Mouse (Mus musculus): ENCODE results near the gene Uqcc2. TPM values are rescaled to one million over a fixed set of nuclear protein-coding genes. Genes with fewer than 3 reads are reported as not detected.

The Uqcc2 gene
- polyA plus RNA-seq, 1 experiment = 219 TPM

DNA sequence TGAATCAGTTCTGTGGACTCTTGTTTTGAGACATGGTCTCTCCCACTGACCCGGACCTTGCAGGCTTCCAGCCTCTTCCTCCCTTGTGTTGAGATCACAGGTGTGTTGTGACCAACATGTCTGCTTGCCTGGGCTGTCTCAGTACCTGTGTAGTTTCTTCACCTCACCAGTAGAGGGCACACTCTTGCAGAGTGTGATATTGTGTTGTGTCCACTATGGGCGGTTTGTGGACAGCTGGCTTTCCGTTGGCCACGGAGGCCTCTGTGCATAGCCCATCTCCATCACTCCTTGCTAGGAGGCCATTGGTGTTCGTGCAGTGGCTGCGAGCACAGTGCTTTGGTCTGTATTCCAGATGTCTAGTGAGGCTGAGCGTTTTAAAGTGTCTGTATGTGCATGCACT lies 56.6 kb downstream of the Uqcc2 start:
- DNase-seq (ENCODE audit: low read depth) = no peak

DNA sequence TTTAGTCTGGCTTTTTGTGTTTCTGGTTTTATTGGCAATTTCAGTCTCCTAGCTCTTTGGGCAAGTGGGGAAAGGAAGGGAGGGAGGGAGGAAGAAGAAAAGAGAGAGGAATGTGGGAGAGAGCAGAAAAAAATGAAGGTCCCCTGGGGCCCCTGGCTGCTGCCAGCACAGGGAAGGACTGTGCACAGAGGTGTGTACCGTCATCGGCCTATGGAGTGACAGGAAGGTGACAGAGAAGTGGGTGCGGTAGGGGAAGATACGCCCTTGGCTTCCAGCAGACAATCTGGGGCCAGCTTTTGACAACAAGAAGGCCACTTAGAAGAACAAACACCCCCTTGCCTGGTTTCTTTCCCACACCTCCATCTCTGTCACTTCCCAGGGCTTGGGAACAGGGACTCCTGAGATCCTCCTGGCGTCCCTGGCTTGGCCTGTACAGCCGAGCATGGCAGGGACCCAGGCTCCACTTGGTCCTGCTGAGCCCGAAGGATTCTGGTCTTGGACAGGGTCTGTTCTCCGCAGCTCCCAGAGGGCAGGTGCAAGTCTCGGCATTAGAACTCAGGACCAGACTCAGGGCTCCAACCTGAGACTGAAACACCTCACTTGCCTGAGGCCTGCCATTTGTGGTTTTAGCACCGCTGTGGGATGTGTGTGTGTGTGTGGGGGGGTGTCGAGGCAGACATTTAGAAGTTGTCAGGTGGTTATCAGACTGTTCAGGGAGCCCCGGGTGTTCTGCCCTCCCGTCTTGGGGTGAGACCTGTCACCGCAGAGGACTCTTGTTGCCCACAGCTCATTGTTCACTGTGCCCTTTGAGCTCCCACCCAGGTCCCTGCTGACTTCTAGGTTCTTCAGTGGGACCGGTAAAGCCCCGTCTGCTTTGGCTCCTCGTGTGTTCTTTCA lies 58.6 kb downstream of the Uqcc2 start:
- no peak for DNase-seq (ENCODE audit: low read depth)

DNA sequence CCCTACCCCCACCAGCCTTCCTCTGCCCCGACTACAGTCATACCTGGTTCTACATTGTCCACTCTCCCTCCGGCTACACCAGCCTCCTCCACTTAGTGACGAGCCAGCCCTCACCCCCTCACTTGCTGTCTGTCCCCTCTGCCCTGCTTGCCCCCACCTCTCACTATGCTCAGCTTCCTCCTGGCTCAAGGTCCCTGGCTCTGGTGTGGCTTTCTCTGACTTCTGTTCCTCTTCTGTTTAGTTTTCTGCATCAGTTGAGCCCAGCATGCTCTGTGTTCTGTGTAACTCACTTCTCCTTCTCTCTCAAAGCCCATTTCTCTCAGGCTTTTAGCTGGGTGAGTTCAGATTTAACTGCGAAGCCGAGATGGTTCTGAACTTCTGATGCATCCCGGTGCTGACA lies 59.5 kb downstream of the Uqcc2 start:
- no peak for DNase-seq (ENCODE audit: low read depth)

DNA sequence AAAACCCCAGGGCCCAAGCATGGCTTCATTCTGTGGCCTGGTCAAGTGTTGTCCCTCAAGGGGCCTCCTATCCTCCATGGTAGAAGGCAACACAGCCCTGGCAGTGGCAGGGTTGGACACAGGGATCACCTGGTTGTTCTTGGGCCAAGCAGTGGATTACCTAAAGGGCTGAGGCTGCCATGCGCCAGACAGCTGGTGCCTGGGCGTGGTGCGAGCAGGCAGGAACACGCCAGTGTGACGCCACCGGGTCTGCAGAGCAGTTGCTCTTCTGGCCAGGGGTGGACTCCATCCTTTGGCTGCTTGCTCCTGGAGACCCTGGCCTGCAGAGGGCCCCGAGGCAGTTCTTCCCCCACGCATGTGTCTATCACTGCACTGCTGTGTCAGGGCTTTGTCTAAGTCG lies 59.9 kb downstream of the Uqcc2 start:
- no peak for DNase-seq (ENCODE audit: low read depth)

DNA sequence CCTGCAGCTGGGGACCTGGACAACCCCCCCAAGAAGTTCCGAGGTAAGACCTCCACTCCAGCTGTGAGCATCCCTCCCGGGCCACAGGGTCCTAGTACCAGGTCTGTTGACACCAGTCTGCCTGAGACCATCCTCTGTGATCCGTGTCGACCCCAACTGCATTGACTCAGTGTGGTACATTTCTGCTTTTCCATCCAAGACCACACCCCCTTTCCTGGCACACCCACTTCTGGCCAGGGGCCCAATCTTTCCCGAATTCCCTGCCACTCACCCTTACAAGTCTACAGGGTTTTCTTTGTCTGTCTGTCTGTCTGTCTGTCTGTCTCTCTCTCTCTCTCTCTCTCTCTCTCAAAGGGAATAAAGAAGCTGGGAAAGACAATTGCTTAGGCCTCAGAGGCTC lies 60.6 kb downstream of the Uqcc2 start:
- no peak for DNase-seq (ENCODE audit: low read depth)

Other genes starting within 250 kb of the Uqcc2 start
- gene Kifc5b, start 216.8 kb downstream of the Uqcc2 start, polyA plus RNA-seq (2012; rRNA removed) = 2.5 TPM in 2 replicates
- 44.1 and 46.2 TPM in 2 replicates for gene Phf1, start 200.9 kb downstream of the Uqcc2 start, polyA plus RNA-seq (2012; rRNA removed)
- gene Cuta, start 194.3 kb downstream of the Uqcc2 start, polyA plus RNA-seq (2012; rRNA removed) = 116 and 131 TPM in 2 replicates
- 13.2 and 20.3 TPM in 2 replicates for gene Syngap1, start 192.7 kb downstream of the Uqcc2 start, polyA plus RNA-seq (2012; rRNA removed)
- 10.0 and 12.0 TPM in 2 replicates for gene Zbtb9, start 160.7 kb downstream of the Uqcc2 start, polyA plus RNA-seq (2012; rRNA removed)
- 31.0 and 39.6 TPM in 2 replicates for gene Bak1, start 104.9 kb downstream of the Uqcc2 start, polyA plus RNA-seq (2012; rRNA removed)
- gene Itpr3, start 76.6 kb downstream of the Uqcc2 start, polyA plus RNA-seq (2012; rRNA removed) = 10.6 and 15.3 TPM in 2 replicates
- gene Ip6k3, start 33.9 kb upstream of the Uqcc2 start, polyA plus RNA-seq (2012; rRNA removed) = 0.20 and 0.32 TPM in 2 replicates
- 63.7 and 68.8 TPM in 2 replicates for gene Lemd2, start 70.6 kb upstream of the Uqcc2 start, polyA plus RNA-seq (2012; rRNA removed)